Mouse (Mus musculus): ENCODE results near the gene Phc1.
"Not testable (repeated sequence)": the region's sequence is repeated elsewhere in the genome, so short reads cannot be mapped to it uniquely, and the experiment has no call there.

Gene Phc1

DNA sequence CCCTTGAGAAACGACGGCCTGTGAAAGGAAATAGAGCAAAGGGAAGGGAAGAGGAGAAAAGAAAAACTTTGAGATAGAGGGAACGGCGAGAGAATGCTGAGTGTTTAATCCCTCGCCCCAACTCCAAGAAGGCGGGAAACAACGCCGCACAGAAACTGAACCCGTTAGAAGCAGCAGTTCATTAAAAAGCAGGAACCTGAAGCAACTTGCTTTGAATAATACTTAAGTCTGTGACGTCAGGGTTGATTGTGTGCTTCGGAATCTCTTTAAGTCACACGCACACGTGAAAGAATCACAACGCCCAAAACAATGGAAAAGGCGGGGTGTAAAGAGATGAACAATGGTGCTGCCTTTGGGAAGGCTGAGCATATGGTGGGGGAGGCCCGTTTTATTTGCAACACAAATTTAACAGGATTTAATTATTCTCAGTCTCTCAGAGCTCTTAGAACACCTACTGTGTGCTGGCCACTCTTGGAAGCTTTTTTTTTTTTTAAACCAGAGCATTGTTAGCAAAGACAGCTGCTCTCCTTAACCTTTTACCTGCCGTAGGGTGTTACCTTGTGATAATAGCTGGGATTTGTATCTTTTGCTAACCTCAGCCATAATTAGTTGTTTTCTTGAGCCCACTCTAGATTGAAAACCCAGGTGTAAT is at the start of gene Phc1:
Phc1 (minus strand) TSS at position 213 of the 652 bp plus-strand sequence.
- no peak for DNase-seq (ENCODE audit: low spot score in 2 of 2)

DNA sequence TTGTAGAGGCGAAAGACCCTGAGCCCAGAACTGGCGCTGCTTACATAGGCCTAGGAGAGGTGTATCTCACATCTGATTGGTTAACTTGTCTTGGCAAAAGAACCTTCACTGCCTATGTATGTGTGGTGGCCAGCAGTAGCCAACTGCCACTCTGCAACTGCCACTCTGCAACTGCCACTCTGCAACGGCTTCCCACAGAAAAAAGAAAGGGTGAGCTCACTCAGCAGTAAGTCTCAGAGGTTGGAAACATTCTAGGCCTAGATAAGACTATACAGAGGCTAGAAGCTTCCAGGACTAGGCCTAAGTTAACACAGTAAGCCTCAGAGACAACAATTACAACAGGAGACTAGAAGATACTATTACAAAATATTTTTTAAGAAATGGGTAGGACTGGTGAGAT is 49.6 kb upstream of the Phc1 start:
- DNase-seq (ENCODE audit: low spot score in 2 of 2), result not testable (repeated sequence)

- DNase-seq (ENCODE audit: low spot score in 2 of 2), result not testable (repeated sequence)
Observed at GRCm38 (mm10) chr6:122387177-122388028, 47.0 kb upstream of the Phc1 start.

- DNase-seq (ENCODE audit: low spot score in 2 of 2), result no peak
Observed at GRCm38 (mm10) chr6:122385724-122386123, 45.4 kb upstream of the Phc1 start.

- no peak for DNase-seq (ENCODE audit: low spot score in 2 of 2)
Observed at GRCm38 (mm10) chr6:122384886-122385285, 44.5 kb upstream of the Phc1 start.

- no peak for DNase-seq (ENCODE audit: low spot score in 2 of 2)
Observed at GRCm38 (mm10) chr6:122383211-122383610, 42.9 kb upstream of the Phc1 start.

- no peak for DNase-seq (ENCODE audit: low spot score in 2 of 2)
Observed at GRCm38 (mm10) chr6:122382046-122382445, 41.7 kb upstream of the Phc1 start.

DNA sequence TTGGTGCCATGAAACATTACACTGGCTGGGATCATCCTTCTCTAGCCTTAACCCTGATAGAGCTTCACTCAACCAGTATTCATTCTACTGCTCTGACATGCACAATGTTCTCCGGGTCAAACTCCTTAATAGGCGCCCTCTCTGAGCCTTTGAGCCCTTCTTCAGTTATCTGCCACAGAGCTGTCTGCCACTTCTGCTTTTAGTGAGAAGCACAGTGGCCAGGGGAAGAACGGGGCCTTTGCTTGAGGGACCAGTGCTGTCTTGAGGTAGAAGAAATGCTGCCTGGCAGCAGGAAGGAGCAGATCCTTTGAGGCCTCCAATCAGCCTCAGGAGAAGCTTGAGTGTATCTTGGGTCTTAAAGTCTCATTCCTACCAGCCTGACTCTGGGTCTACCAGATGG is 27.9 kb upstream of the Phc1 start:
- no peak for DNase-seq (ENCODE audit: low spot score in 2 of 2)

DNA sequence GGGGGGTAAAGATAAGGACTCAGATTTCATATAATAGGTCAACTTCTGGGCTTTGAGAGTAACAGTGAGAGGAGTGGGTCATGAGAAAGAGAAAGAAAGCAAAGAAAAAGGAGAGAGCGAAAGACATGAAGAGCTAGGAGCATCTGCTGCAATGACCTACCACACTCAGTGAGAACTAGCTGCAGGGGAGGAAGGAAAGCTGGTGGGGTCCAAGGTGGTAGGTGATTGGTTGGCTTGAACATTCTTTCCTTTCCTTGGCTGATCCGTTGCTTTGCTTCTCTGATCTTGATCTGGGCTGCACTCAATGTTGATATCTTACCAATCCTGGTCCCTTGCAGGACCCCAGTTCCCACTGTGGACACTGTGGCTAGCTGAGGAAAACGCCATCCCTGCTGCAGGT is 26.6 kb upstream of the Phc1 start:
- no peak for DNase-seq (ENCODE audit: low spot score in 2 of 2)

GRCm38 (mm10) chr6:122366287-122366686 is 25.9 kb upstream of the Phc1 start:
- no peak for DNase-seq (ENCODE audit: low spot score in 2 of 2)

- no peak for DNase-seq (ENCODE audit: low spot score in 2 of 2)
Observed at GRCm38 (mm10) chr6:122365706-122366105, 25.3 kb upstream of the Phc1 start.

DNA sequence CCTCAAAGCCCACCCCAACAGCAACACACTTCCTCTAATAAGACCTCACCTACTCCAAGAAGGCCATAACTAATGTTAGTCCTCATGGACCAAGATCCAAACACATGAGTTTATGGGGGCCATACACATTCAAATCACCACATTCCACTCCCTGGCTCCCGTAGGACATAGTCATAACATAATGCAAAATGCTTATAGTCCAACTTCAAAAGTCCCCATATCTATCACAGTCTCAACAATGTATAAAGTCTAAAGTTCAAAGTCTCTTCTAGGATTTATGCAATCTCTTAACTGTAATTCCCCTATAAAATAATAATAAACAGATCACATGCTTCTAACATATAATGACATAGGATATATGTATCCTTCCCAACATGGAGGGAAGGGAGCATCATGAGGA is 16.7 kb upstream of the Phc1 start:
- DNase-seq (ENCODE audit: low spot score in 2 of 2), result no peak

DNA sequence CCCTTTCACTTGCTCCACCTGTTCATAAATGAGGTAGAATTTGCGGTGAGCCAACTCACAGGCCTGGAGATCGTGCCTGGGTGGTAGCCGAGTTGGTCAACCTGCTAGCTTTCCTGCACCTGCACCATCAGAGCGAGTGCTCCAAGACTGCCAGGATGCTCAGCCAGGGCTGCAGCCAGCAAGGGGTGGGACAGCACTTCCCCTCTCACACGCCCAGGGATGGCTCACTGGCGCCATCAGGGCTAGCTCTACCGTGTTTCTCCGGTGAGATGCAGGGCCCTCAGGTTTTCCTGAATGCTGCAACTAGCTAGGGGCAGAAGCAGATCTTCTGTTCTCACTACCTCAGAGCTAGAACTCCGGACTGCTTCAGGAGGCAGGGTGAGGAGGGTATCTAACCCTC is 15.5 kb upstream of the Phc1 start:
- DNase-seq (ENCODE audit: low spot score in 2 of 2), result no peak

GRCm38 (mm10) chr6:122347326-122347725 is 7.0 kb upstream of the Phc1 start:
- not testable (repeated sequence) for DNase-seq (ENCODE audit: low spot score in 2 of 2)

GRCm38 (mm10) chr6:122346399-122346798 is 6.0 kb upstream of the Phc1 start:
- no peak for DNase-seq (ENCODE audit: low spot score in 2 of 2)

DNA sequence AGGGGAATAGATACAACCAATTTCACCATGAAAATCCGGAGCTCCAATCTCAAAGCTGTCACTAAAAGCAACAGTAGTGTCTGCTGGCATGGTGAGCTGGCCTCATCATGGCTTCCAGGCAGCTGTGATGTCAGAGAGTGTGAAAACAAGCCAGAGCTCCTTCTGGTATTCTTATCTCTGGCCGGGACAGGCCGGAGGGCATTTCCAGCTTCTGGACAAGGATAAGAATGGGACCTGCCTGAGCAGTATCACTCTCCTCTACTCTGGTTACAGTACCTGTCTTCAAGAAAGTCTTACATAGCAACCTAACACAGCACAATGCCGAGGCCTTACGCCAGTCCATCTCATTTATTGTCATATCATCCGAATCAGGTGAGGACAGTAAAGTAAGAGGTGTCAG is 5.4 kb upstream of the Phc1 start:
- DNase-seq (ENCODE audit: low spot score in 2 of 2), result no peak

DNA sequence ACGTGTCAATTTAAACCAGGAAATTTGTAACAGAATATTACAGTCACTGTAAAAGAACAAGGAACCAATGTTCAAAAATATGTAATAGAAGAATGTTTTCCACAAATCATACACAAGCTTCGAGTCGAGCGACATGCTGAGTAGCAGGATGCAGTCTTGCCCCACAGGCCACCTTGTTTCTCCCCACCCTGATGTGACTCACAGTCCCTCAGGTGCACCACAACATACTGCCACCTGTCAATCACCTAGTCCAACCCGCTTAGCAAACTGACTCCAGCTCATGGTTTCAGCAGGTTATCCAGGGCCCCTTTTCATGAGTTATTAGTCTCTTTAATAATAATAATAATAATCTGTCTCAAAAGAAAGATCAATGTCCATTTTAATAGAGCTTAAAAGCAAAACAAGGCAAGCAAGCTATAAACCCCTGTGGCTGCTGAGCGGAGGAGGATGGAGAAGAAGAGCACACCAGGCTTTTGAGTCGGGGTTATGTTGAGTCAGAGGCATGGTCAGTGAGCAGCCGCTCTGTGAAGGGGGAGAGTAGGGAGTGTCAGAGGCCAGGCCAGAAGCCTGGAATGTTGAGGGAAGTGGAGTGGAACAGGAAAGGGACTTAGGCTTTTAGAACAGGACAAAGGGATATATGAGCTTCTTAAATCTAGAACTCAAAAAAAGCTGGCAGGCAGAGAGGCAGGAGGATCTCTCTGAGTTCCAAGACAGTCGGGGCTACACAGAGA is 4.2 kb upstream of the Phc1 start:
- DNase-seq (ENCODE audit: low spot score in 2 of 2), result no peak

DNA sequence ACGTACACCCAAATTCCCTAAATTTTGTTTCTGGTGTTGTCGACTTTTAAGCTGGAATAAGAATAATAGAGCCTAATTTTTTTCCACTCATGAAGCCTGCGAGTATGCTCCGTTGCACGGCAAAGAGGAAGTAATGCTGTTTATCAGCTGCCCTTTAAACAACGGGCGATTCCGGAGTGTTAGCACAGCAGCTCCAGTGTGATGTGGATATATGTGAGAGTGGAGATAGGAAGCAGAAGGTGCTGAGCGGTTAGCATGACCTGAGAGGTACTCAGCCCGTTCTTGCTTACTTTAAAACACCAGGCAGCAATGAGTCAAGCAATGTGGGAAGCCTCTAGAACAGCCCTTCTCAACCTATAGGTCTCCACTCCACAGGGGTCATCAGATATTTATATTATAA is 3.4 kb upstream of the Phc1 start:
- DNase-seq (ENCODE audit: low spot score in 2 of 2), result no peak

DNA sequence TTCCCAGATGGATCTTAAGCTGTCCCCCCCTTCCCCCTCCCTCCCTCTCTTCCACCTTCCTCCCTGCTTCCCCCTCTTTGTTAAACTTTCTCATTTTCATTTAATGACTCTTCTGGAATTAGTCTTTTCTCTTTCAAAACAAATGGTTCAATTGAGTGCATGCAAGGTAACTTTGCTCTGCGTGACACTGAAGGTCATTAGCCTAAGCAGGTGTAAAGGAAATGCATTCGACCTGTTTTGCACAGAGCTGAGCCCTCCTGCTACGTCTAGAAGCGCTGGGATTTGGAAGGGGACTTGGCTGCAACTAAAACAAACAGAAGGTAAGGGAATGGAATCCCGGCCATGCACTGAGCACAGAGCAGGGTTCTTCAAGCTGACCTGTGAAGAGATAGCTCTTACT is 1.8 kb upstream of the Phc1 start:
- no peak for DNase-seq (ENCODE audit: low spot score in 2 of 2)

DNA sequence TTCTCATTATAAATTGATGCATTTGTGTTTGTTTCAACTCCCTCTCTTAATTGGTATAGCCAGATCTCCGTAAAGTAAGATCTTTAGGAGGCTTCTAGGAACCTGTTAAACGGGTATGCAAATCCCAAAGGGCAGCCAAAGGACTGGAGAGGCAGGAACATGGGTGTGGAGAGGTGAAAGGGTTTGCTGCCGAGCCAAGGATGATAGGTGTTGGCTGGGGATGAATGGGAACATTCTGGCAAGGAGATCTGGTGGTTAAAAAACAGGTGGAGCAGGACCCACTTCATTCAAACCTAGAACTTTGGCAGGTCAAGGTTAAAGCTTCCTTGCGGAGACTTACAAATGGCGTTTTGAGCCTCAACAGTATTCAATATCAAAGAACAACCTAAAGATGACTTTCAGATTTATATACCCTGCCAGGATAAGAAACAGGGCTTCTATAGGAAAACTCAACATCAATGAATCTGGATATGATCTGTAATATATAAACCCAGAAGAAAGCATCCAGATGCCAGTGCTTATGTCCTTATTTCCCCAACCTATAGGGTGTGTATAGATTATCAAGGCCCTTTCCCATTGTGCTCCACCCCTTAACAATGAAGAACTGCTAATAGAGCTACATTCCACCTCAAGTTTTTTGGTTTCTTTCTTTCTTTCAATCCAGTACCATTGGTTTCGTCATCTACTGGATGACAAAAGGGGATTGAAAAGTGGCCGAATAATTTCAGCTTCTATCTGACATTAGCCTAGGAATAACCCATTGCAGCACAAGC is 863 bp upstream of the Phc1 start:
- DNase-seq (ENCODE audit: low spot score in 2 of 2), result no peak

DNA sequence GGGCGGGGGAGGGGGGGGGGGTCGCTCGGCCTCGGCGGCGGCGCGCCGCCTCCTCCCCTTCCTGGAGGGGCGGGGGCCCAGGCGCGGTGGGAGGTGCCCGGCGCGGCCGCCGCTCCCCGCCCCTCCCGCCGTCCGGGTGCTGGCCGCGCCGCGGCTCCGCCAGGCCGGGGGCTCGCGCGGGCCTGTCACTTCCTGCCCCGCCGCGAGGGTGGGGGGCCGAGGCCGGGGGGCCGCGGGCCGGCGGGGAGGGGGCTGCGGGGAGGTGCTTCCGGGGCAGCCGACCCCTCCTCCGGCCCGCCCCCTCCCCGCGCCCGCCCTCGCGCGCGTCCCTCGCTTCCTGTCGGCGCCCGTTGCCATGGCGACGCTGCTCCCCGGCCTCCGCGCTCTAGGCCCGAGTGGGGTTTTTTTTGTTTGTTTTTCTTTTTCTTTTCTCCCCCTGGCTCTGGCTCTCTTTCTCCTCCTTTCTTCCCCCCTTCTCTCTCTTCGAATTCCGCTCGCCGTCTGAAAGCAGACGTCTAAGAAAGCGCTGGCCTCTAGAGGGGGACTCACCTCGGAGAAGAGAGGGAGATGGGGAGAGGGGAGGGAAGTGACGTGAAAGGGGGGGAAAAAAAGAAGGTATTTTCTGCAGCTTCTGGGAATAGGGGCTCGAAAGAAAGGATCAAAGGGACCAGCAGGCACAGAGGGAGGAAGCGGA is 566 bp downstream of the Phc1 start:
- DNase-seq (ENCODE audit: low spot score in 2 of 2), result peak; percentile 83 to 88

Data from urinary bladder, postnatal 4 days (tissue).